Mouse (Mus musculus) CD4-positive naive resting alpha-beta T cell, adult 57 days (primary cell): ENCODE results near the gene Ccdc69. TPM values are rescaled to one million over a fixed set of nuclear protein-coding genes. Genes with fewer than 3 reads are reported as not detected.

Experiments
- total RNA-seq: library from RNA; stranded (reverse); gene quantifications from one replicate; pipeline ENCODE4 v1.2.4, GENCODE M21; 2023

Ccdc69 gene
- total RNA-seq, result 29.9 TPM

GRCm38 (mm10) chr11:55077331-55078231 is at the start of gene Ccdc69:
TSS of gene Ccdc69 (minus strand) at chr11:55078131.

GRCm38 (mm10) chr11:55097463-55098188 is 19.7 kb upstream of the Ccdc69 start, which contains the start of gene Gm2a:
TSS of gene Gm2a (plus strand) at chr11:55098115.

GRCm38 (mm10) chr11:55033040-55033660 is 44.8 kb downstream of the Ccdc69 start, which contains the start of gene Anxa6:
TSS of gene Anxa6 (minus strand) at chr11:55033445.

Other genes with a start within 250 kb of the Ccdc69 start
- 9.6 TPM for gene Lyrm7, start 217.2 kb downstream of the Ccdc69 start, total RNA-seq
- 121 TPM for gene Hint1, start 211.7 kb downstream of the Ccdc69 start, total RNA-seq
- 0.86 TPM for gene Gpx3, start 175.7 kb downstream of the Ccdc69 start, total RNA-seq
- 169 TPM for gene Tnip1, start 115.2 kb downstream of the Ccdc69 start, total RNA-seq
- gene Anxa6, start 44.7 kb downstream of the Ccdc69 start, total RNA-seq, result 391 TPM
- gene Gm2a, start 20.0 kb upstream of the Ccdc69 start, total RNA-seq, result 73.0 TPM
- not detected for gene Slc36a3, start 73.6 kb upstream of the Ccdc69 start, total RNA-seq
- not detected for gene Slc36a2, start 106.9 kb upstream of the Ccdc69 start, total RNA-seq
- 23.8 TPM for gene Slc36a1, start 126.2 kb upstream of the Ccdc69 start, total RNA-seq